Mouse (Mus musculus) bone marrow macrophage, adult 2 months (primary cell): ENCODE data around the gene Creb5. TPM values are rescaled to one million over a fixed set of nuclear protein-coding genes. Genes with fewer than 3 reads are reported as not detected.
A peak's percentile ranks its signal among the peaks of the same experiment; 100 is the strongest.

Source experiments
- H3K27ac ChIP-seq: 2 replicates; pipeline ENCODE4 v1.5.1; 2012; ENCODE audit warnings: low read depth, low read length; ENCODE audit not compliant: insufficient read depth
- H3K4me1 ChIP-seq: 2 replicates; pipeline ENCODE4 v1.6.1; 2012; ENCODE audit warnings: low read length; ENCODE audit not compliant: control insufficient read depth, insufficient read depth
- H3K4me3 ChIP-seq: 2 replicates; pipeline ENCODE4 v1.5.1; 2012; ENCODE audit warnings: mild to moderate bottlenecking, low read length, moderate library complexity; ENCODE audit not compliant: insufficient read depth
- CTCF ChIP-seq: IDR thresholded peaks from 2 replicates; pipeline ENCODE4 v1.5.1; 2012; ENCODE audit warnings: low read depth, mild to moderate bottlenecking, low read length, moderate library complexity
- POLR2A ChIP-seq: IDR thresholded peaks from 2 replicates; pipeline ENCODE4 v1.6.1; 2012; ENCODE audit warnings: mild to moderate bottlenecking, low read depth, low read length, borderline replicate concordance
- polyA plus RNA-seq: library from polyadenylated mRNA; stranded (reverse); fragments of >200 nt; gene quantifications from 2 replicates; pipeline ENCODE4 v1.2.4, GENCODE M21; 2012; ENCODE audit not compliant: missing spikeins, insufficient read depth, insufficient read length

Gene Creb5
- polyA plus RNA-seq, 1 experiment: 26.2 TPM

GRCm38 (mm10) chr6:53288584-53289558, 1.8 kb downstream of the Creb5 start:
- Histone ChIP-seq H3K27ac (no peak overlapping the region), H3K4me1 (peaks cover 22% of the 10 kb centered on the region), H3K4me3 (peak overlapping the region; percentile 64)
- no peak for TF ChIP-seq CTCF
- TF ChIP-seq POLR2A: no peak

GRCm38 (mm10) chr6:53289659-53290058, 2.6 kb downstream of the Creb5 start:
- Histone ChIP-seq H3K4me1 (peaks cover 22% of the 10 kb centered on the region), H3K27ac (no peak overlapping the region), H3K4me3 (no peak overlapping the region)
- no peak for TF ChIP-seq POLR2A
- TF ChIP-seq CTCF: no peak

GRCm38 (mm10) chr6:53290215-53290990, 3.3 kb downstream of the Creb5 start:
- H3K4me3 ChIP-seq: no peak overlapping the region
- no peak overlapping the region for H3K27ac ChIP-seq
- peaks cover 21% of the 10 kb centered on the region for H3K4me1 ChIP-seq
- TF ChIP-seq POLR2A (no peak), CTCF (no peak)

GRCm38 (mm10) chr6:53292931-53293330, 5.9 kb downstream of the Creb5 start:
- TF ChIP-seq CTCF: no peak
- no peak for TF ChIP-seq POLR2A
- H3K4me1 ChIP-seq: peaks cover 11% of the 10 kb centered on the region
- no peak overlapping the region for H3K27ac ChIP-seq
- H3K4me3 ChIP-seq: no peak overlapping the region

- H3K27ac ChIP-seq: no peak overlapping the region
- no peak overlapping the region for H3K4me3 ChIP-seq
- no peaks in the 10 kb centered on the region for H3K4me1 ChIP-seq
- no peak for TF ChIP-seq POLR2A
- TF ChIP-seq CTCF: no peak
These were observed 10.8 kb downstream of the Creb5 start for GRCm38 (mm10) chr6:53297851-53298250.

GRCm38 (mm10) chr6:53304201-53304600, 17.1 kb downstream of the Creb5 start:
- H3K27ac ChIP-seq: no peak overlapping the region
- TF ChIP-seq CTCF (no peak), POLR2A (no peak)
- peaks cover 8% of the 10 kb centered on the region for H3K4me1 ChIP-seq
- no peak overlapping the region for H3K4me3 ChIP-seq

GRCm38 (mm10) chr6:53306156-53306555, 19.1 kb downstream of the Creb5 start:
- no peak overlapping the region for H3K27ac ChIP-seq
- no peak overlapping the region for H3K4me3 ChIP-seq
- TF ChIP-seq POLR2A (no peak), CTCF (no peak)
- peaks cover 8% of the 10 kb centered on the region for H3K4me1 ChIP-seq

- Histone ChIP-seq H3K4me1 (peaks cover 8% of the 10 kb centered on the region), H3K27ac (no peak overlapping the region), H3K4me3 (no peak overlapping the region)
- no peak for TF ChIP-seq POLR2A
- TF ChIP-seq CTCF: no peak
These were observed 19.6 kb downstream of the Creb5 start for GRCm38 (mm10) chr6:53306710-53307109.

- Histone ChIP-seq H3K27ac (no peak overlapping the region), H3K4me1 (peaks cover 11% of the 10 kb centered on the region), H3K4me3 (no peak overlapping the region)
- TF ChIP-seq CTCF (no peak), POLR2A (no peak)
These were observed 21.6 kb downstream of the Creb5 start for GRCm38 (mm10) chr6:53308684-53309083.

- TF ChIP-seq CTCF (no peak), POLR2A (no peak)
- Histone ChIP-seq H3K4me1 (peaks cover 6% of the 10 kb centered on the region), H3K27ac (no peak overlapping the region), H3K4me3 (no peak overlapping the region)
These were observed 26.5 kb downstream of the Creb5 start for GRCm38 (mm10) chr6:53313604-53314003.
